Mouse (Mus musculus) heart, adult 11 months (tissue): ENCODE measurements at regions not wholly inside any gene's neighbourhood (a gene's known extent, or its start where the extent isn't known, plus 50 kb on each side); places are given as distances from the start of the nearest gene placed in this dataset.
A peak's percentile ranks its signal among the peaks of the same experiment; 100 is the strongest.

Experiments
- DNase-seq: peaks from one replicate; pipeline ENCODE4 v3.0.0; 2022

- DNase-seq = no peak
These were observed 312.7 kb upstream of the Irx4 start for GRCm38 (mm10) chr13:72947374-72948165.

DNA sequence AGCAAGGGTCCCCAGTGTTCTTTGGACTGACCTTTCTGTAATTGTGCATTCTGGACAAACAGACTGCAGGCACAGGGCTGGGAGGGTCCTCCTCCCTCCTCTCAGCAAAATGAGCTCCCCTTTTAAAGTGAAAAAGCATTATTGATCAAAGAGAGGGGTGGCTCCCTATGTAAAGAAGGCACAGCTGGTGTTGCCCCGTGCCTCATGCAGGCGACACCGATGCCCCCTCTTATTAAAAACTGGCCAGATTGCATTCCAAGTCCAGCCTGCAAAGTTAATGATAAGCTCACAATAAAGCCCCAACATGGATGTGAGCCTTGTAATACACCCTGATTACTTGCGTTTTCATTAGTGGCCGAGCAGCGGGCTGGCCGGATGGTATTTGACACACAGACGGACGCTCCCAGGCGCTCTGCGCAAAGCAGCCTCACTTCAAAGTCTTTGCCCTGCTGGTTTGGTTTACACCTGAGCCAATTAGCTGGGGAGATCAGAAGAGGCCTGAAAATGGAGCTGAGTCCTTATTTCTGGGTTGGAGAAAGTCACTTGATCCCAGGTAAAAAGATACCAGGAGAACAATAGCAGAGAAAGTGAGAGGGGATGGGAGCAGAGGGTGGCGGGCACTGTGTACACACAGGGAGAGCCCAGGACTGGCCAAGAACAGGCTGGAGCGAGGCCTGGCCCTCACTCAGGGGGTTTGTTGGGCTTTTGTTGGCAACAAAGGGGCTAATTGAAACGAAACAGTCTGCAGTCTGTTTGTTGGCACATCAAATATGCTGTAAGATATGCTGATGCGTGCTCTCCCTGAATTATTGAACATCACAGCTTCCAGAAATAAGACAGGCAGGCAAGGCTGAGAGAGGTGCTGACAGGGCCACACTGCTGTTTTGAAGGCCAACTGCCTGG, 301.4 kb upstream of the Irx4 start:
- peak; percentile 81 for DNase-seq

DNA sequence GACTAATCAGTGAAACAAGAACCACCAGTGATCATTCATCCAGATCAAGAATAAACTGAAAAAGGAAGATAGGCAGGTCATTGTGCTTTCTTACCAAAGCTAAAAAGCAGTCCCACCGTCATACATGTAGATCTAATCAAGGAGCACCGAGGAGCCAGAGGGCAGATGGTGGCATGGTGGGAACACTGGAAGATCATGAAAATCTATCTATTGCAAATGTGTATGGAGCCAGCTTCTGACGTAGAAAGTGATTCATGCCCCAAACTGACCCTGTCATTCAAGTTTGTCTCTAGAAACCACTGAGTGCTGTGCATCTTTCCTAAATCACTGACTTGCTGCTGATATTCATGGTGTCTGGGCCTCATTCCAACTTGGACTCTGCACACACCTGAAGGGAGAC, 299.0 kb upstream of the Irx4 start:
- DNase-seq = peak; percentile 79

GRCm38 (mm10) chr13:72972165-72972564, 288.1 kb upstream of the Irx4 start:
- peak; percentile 15 for DNase-seq

- DNase-seq = no peak
These were observed 287.4 kb upstream of the Irx4 start for GRCm38 (mm10) chr13:72972894-72973293.

DNA sequence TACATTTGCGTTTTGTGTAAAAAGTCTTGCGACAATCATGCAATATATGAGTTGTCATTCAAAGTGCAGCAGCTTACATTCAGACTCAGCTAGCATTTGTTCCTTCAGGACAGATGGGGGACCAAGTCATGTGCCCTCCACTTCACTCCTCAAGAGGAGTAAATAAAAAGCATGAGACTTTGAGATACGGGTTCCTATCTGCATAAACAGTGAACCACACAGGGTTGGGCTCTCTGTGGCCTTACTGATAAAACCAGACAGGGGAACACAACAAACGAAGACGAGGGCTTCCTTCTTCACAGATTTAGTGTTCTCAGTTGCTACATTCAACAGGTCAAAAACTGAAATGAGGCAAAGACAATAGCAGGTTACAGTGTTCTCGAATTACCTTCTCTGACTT, 283.1 kb upstream of the Irx4 start:
- no peak for DNase-seq

DNA sequence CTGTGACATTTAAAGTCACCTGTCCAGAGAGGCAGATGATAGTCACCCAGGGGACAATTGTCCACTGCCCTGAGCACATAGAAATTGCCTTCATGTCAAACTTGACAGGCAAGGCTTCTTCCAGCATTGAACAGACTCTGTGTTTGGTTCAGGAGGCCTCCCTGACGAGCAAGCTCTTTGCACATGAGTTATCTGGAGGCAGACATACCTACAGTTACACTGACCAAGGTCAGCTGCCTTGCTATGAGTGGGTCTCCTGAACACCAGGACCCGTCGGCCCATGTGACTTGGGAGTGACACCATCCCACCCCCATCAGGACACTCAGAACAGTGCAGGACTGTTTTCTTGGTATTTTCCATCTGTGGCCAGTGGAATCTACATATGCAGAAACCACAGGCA, 282.3 kb upstream of the Irx4 start:
- peak; percentile 70 for DNase-seq

GRCm38 (mm10) chr13:72978966-72979365, 281.3 kb upstream of the Irx4 start:
- no peak for DNase-seq

- peak; percentile 59 for DNase-seq
These were observed 267.5 kb upstream of the Irx4 start for GRCm38 (mm10) chr13:72992589-72993409.

- DNase-seq = peak; percentile 64
These were observed 266.8 kb upstream of the Irx4 start for GRCm38 (mm10) chr13:72993410-72993858.

DNA sequence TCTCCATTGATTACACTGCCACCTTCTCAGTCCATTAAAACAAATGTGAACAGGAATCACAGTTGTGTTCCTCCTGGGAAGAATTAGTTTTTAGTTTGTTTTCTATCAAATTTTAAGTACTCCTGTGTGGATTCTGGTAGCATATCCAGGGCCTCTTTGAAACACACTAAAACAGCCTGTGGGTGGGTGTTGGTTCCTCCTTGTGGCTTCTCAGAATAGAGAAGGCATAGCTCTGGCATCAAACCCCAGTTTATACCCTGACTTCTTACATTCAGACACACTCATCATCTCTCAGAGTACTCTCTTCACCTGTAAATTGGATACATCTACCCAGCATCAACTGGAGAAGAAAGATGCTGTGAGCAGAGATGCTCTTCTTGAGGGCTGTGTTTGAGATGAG, 265.7 kb upstream of the Irx4 start:
- DNase-seq = peak; percentile 23

- DNase-seq = peak; percentile 62
These were observed 251.3 kb upstream of the Irx4 start for GRCm38 (mm10) chr13:73008856-73009546.

- DNase-seq = peak; percentile 78
These were observed 250.5 kb upstream of the Irx4 start for GRCm38 (mm10) chr13:73009547-73010475.

GRCm38 (mm10) chr13:73019181-73019580, 241.1 kb upstream of the Irx4 start:
- peak; percentile 78 for DNase-seq

- peak; percentile 68 for DNase-seq
These were observed 229.1 kb upstream of the Irx4 start for GRCm38 (mm10) chr13:73031217-73031616.

- DNase-seq = peak; percentile 79
These were observed 227.2 kb upstream of the Irx4 start for GRCm38 (mm10) chr13:73033055-73033454.

DNA sequence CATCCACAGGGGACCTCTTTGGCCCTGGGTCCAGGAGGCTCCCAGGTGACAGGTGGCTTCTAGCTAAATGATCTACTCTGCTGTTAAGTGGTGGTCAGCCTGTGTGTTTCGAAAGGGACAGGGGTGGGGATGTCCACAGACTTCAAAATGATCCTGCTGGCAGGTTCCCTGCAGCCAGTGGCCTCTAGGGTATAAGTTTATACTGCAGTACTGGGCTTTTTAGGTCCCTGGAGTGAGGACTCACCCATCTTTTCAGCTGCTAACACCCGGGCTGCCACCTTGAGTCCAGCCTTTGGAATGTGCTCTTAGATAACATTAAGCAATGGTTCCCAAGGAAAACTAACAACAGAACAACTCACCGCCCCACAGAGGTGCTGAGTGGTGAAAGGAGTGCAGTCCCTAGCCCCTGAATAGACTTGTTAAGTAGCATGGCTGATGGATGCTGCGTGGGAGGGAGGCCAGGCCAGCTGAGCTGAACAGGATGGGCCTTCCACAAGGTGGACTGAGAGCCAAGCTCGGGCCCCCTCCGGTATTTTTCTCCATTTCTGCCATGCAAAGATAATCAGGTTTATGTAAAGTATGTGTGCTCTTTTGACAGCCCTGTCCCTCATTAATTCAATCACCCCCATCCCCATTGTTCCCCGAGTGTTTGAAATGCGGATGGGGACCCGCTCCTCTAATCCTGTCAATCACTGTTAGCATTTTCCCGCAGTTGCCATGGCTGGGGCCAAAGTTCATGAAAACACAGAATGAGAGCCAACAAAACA, 226.0 kb upstream of the Irx4 start:
- DNase-seq = peak; percentile 76

GRCm38 (mm10) chr13:73034886-73035285, 225.4 kb upstream of the Irx4 start:
- no peak for DNase-seq

- peak; percentile 52 for DNase-seq
These were observed 224.8 kb upstream of the Irx4 start for GRCm38 (mm10) chr13:73035336-73035940.

DNA sequence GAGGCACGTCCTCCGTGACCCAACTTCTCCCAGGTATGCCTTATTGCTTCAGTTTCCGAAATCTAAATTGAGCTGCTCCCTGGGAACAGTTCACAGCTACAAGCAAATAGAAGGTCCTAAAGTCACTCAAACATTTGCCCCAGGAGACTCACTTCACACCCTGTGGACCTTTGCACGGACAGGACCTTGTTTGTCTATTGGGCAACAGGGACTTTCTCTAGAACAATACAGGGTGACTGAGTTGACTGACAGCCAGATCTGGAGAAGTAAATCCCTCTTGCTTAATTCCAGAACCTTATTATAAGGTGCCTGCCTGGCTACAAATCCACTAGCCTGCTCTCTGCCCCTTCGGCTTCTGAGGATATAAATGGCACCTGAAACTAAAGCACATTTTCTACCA, 220.5 kb upstream of the Irx4 start:
- no peak for DNase-seq
